Mouse (Mus musculus) telencephalon, adult 2 months (tissue): ENCODE measurements around the gene Myb.
A peak's percentile ranks its signal among the peaks of the same experiment; 100 is the strongest.
"Not testable (repeated sequence)": the region's sequence is repeated elsewhere in the genome, so short reads cannot be mapped to it uniquely, and the experiment has no call there.

Experiments
- DNase-seq: peaks from one replicate; pipeline ENCODE4 v3.0.0-alpha.2; 2011; ENCODE audit warnings: low read depth, low spot score

Gene Myb

GRCm38 (mm10) chr10:21168466-21168865, 7.7 kb upstream of the Myb start:
- no peak for DNase-seq

GRCm38 (mm10) chr10:21167842-21168241, 7.1 kb upstream of the Myb start:
- no peak for DNase-seq

GRCm38 (mm10) chr10:21167165-21167564, 6.4 kb upstream of the Myb start:
- no peak for DNase-seq

- no peak for DNase-seq
Measured at GRCm38 (mm10) chr10:21165411-21165810, 4.6 kb upstream of the Myb start.

GRCm38 (mm10) chr10:21162124-21162523, 1.3 kb upstream of the Myb start:
- no peak for DNase-seq

- no peak for DNase-seq
Measured at GRCm38 (mm10) chr10:21161359-21162094, 743 bp upstream of the Myb start.

GRCm38 (mm10) chr10:21159697-21160394, 938 bp downstream of the Myb start:
- DNase-seq: no peak

GRCm38 (mm10) chr10:21158918-21159443, 1.8 kb downstream of the Myb start:
- no peak for DNase-seq

- no peak for DNase-seq
Measured at GRCm38 (mm10) chr10:21158111-21158917, 2.5 kb downstream of the Myb start.

- DNase-seq: no peak
Measured at GRCm38 (mm10) chr10:21156953-21157499, 3.8 kb downstream of the Myb start.

GRCm38 (mm10) chr10:21156416-21156815, 4.4 kb downstream of the Myb start:
- no peak for DNase-seq

- no peak for DNase-seq
Measured at GRCm38 (mm10) chr10:21154927-21155326, 5.9 kb downstream of the Myb start.

GRCm38 (mm10) chr10:21153433-21153832, 7.4 kb downstream of the Myb start:
- DNase-seq: no peak

- DNase-seq: no peak
Measured at GRCm38 (mm10) chr10:21152812-21153211, 8.0 kb downstream of the Myb start.

GRCm38 (mm10) chr10:21151320-21151719, 9.5 kb downstream of the Myb start:
- no peak for DNase-seq

- not testable (repeated sequence) for DNase-seq
Measured at GRCm38 (mm10) chr10:21149945-21150344, 10.8 kb downstream of the Myb start.

- no peak for DNase-seq
Measured at GRCm38 (mm10) chr10:21146719-21147118, 14.1 kb downstream of the Myb start.

GRCm38 (mm10) chr10:21146263-21146662, 14.5 kb downstream of the Myb start:
- DNase-seq: no peak

- DNase-seq: peak; percentile 63
Measured at GRCm38 (mm10) chr10:21144627-21145504, 15.9 kb downstream of the Myb start.

- no peak for DNase-seq
Measured at GRCm38 (mm10) chr10:21135297-21135696, 25.5 kb downstream of the Myb start.
